Mouse (Mus musculus): ENCODE data around the gene Dapp1.

GRCm38 (mm10) chr3:137896867-137897266 lies 84.5 kb downstream of the Dapp1 start:
- TF ChIP-seq CTCF (IDR thresholded peaks at IDR 0.05; ENCODE audit: low read depth, low read length) = no peak
- TF ChIP-seq POLR2A (IDR thresholded peaks at IDR 0.05; ENCODE audit: borderline replicate concordance, low read depth, low read length) = no peak

Measured in bone marrow macrophage, adult 2 months (primary cell).